Mouse (Mus musculus): ENCODE data around the gene Mdm1. TPM values are rescaled to one million over a fixed set of nuclear protein-coding genes. Genes with fewer than 3 reads are reported as not detected.

Mdm1 gene
- polyA plus RNA-seq, 1 experiment from 2014 or later: 42.8 TPM

DNA sequence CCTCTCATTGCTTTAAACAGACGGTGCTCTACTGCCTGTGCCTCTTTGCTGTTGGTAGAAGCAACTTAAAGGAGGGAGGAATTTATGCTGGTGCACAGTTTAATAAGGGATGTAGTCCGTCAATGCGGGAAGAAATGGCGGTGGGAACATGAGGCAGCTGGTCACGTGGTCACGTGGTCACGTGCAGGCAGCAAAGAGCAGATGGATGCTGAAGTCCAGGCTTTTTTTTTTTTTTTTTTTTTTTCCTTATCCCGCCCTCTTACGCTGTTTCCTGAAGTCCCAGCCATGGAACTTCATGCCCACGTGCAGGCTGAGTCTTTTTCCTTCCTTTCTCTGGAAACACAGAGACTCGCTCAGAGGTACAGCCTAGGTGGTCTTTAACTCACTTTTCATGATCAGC is 3.1 kb upstream of the Mdm1 start:
- H3K27ac ChIP-seq (ENCODE audit: low read length): no peak overlapping the region
- 84% methylated on average over 11 of the region's 11 CpGs for WGBS
- H3K4me1 ChIP-seq (replicated peaks; ENCODE audit: control insufficient read depth, insufficient read depth, low read length): peaks cover 9% of the 10 kb centered on the region
- H3K4me2 ChIP-seq (ENCODE audit: low read depth, low read length): no peak overlapping the region
- no peaks in the 10 kb centered on the region for H3K27me3 ChIP-seq (ENCODE audit: control insufficient read depth, insufficient read depth, low read depth, low read length)
- H3K9ac ChIP-seq (ENCODE audit: low read length): no peak overlapping the region
- H3K4me3 ChIP-seq (ENCODE audit: low read length): no peak overlapping the region
- no peaks in the 10 kb centered on the region for H3K36me3 ChIP-seq (ENCODE audit: control insufficient read depth, insufficient read depth, low read length)
- H3K9me3 ChIP-seq (ENCODE audit: control insufficient read depth, low read length): no peaks in the 10 kb centered on the region
- ATAC-seq (ENCODE audit: low read depth): no peak

DNA sequence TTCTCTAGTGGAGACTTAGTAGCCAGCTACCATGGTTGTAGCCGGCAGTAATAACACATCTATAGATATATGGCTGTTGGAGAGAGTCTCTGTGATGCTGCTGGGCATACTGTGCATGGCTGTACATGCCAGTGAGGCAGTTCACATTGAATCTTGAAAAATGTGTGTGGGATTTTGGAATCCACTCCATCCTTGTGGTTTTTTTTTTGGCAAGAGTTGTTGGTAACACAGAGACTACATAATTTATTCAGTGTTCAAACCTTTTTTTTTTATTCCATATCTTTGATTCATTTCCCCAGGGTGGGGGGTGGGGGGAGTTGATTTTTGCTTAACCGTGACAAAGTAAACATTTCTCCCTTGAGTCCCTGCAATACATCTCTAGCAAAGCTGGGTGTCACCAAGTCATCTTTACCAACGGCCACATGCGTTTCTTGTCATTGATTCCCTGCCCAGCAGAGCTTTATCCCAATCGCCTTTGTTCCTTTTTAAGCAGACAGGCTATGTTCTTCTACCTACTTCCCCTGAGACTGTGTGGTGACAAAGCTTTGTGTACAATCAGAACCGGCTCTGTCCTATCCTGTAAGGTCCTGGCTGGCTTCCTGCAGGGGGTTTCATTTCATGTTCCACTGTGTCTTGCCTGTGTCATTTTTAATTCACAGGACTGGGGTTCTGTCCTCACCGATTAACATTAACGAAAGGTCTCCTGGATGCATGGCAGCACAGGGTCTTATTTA is 1.6 kb upstream of the Mdm1 start:
- Histone ChIP-seq H3K4me2 (ENCODE audit: low read depth, low read length) (no peak overlapping the region), H3K4me1 (replicated peaks; ENCODE audit: control insufficient read depth, insufficient read depth, low read length) (peaks cover 9% of the 10 kb centered on the region), H3K27ac (ENCODE audit: low read length) (no peak overlapping the region), H3K9ac (ENCODE audit: low read length) (no peak overlapping the region), H3K27me3 (ENCODE audit: control insufficient read depth, insufficient read depth, low read depth, low read length) (no peaks in the 10 kb centered on the region), H3K9me3 (ENCODE audit: control insufficient read depth, low read length) (no peaks in the 10 kb centered on the region), H3K36me3 (ENCODE audit: control insufficient read depth, insufficient read depth, low read length) (no peaks in the 10 kb centered on the region), H3K4me3 (ENCODE audit: low read length) (no peak overlapping the region)
- WGBS: 66% methylated on average over 8 of the region's 8 CpGs
- no peak for ATAC-seq (ENCODE audit: low read depth)

DNA sequence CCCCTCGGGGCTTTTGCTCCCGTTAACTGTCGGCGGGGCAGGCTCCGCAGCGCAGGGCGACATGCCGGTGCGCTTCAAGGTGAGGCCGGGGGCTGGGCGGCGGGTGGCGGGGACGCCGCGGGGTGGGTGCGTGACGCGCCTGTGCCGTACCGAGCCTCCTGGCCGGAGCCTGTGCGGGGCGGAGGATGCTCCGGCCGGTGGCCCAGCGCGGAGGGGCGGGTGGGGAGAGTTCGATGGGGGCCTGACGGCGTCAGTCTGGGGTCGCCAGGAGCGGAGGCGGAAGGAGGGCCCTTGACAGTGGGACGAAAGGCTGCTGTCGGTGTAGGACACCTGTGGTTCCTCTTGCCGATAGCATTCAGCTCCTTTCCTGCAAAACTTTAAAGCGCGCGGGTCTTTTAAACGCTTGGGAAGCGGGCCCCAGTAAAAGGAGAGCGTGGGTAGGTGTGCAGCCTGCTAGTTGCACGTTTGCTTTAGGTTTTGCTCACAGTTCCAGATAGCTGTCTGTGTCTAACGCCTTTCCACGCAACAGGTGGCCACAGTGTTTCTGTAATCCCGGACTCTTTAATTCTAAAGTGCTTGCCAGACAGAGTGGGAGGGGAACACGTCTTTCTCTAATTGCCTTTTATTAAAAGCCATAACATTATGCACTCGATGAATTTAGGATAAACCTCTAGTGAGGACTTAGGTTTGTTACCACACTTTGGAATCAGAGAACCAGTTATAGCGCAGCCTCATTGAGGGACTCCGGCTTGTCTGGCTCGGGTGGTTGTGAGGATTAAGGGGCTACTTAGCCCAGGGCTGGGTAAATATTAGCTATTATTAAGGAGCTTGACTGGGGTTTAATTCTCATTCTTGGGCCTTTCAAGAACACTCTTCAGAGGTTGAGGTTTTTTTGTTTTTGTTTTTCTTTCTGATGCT is 532 bp downstream of the Mdm1 start:
- peak overlapping the region; percentile 55 for H3K4me2 ChIP-seq (ENCODE audit: low read depth, low read length)
- no peaks in the 10 kb centered on the region; the same call in 1 of the 2 replicates for H3K36me3 ChIP-seq (ENCODE audit: control insufficient read depth, insufficient read depth, low read length)
- peak overlapping the region; percentile 89 for H3K4me3 ChIP-seq (ENCODE audit: low read length)
- no peaks in the 10 kb centered on the region for H3K9me3 ChIP-seq (ENCODE audit: control insufficient read depth, low read length)
- peaks cover 9% of the 10 kb centered on the region for H3K4me1 ChIP-seq (replicated peaks; ENCODE audit: control insufficient read depth, insufficient read depth, low read length)
- peak overlapping the region; percentile 82 for H3K9ac ChIP-seq (ENCODE audit: low read length)
- peak overlapping the region; percentile 42; the same call in 1 of the 2 replicates for H3K27ac ChIP-seq (ENCODE audit: low read length)
- no peaks in the 10 kb centered on the region for H3K27me3 ChIP-seq (ENCODE audit: control insufficient read depth, insufficient read depth, low read depth, low read length)
- ATAC-seq (ENCODE audit: low read depth): peak; percentile 60; the same call in 1 of the 2 replicates
- 2% methylated on average over 43 of the region's 53 CpGs for WGBS

- Histone ChIP-seq H3K9ac (ENCODE audit: low read length) (no peak overlapping the region), H3K9me3 (ENCODE audit: control insufficient read depth, low read length) (no peaks in the 10 kb centered on the region)
- 90% methylated on average over 5 of the region's 5 CpGs for WGBS
These were observed 7.8 kb downstream of the Mdm1 start for GRCm38 (mm10) chr10:118149381-118149780.

GRCm38 (mm10) chr10:118150866-118151265 is 9.3 kb downstream of the Mdm1 start:
- H3K4me3 ChIP-seq (ENCODE audit: low read length): no peak overlapping the region
- WGBS: 78% methylated on average over 9 of the region's 9 CpGs
- H3K9ac ChIP-seq (ENCODE audit: low read length): no peak overlapping the region
- no peaks in the 10 kb centered on the region for H3K27me3 ChIP-seq (ENCODE audit: control insufficient read depth, insufficient read depth, low read depth, low read length)
- H3K9me3 ChIP-seq (ENCODE audit: control insufficient read depth, low read length): no peaks in the 10 kb centered on the region
- no peaks in the 10 kb centered on the region for H3K4me1 ChIP-seq (replicated peaks; ENCODE audit: control insufficient read depth, insufficient read depth, low read length)
- ATAC-seq (ENCODE audit: low read depth): no peak
- H3K4me2 ChIP-seq (ENCODE audit: low read depth, low read length): no peak overlapping the region
- H3K36me3 ChIP-seq (ENCODE audit: control insufficient read depth, insufficient read depth, low read length): peaks cover 4% of the 10 kb centered on the region
- no peak overlapping the region for H3K27ac ChIP-seq (ENCODE audit: low read length)

More at GRCm38 (mm10) chr10:118149381-118149780, 7.8 kb downstream of the Mdm1 start:
- Histone ChIP-seq H3K4me3 (ENCODE audit: low read length) (no peak overlapping the region), H3K36me3 (ENCODE audit: control insufficient read depth, insufficient read depth, low read length) (peaks cover 4% of the 10 kb centered on the region), H3K27ac (ENCODE audit: low read length) (no peak overlapping the region), H3K27me3 (ENCODE audit: control insufficient read depth, insufficient read depth, low read depth, low read length) (no peaks in the 10 kb centered on the region), H3K4me1 (replicated peaks; ENCODE audit: control insufficient read depth, insufficient read depth, low read length) (no peaks in the 10 kb centered on the region), H3K4me2 (ENCODE audit: low read depth, low read length) (no peak overlapping the region)
- ATAC-seq (ENCODE audit: low read depth): no peak

GRCm38 (mm10) chr10:118155932-118156331 is 14.3 kb downstream of the Mdm1 start:
- H3K4me1 ChIP-seq (replicated peaks; ENCODE audit: control insufficient read depth, insufficient read depth, low read length): no peaks in the 10 kb centered on the region
- no peak overlapping the region for H3K9ac ChIP-seq (ENCODE audit: low read length)
- no peaks in the 10 kb centered on the region for H3K9me3 ChIP-seq (ENCODE audit: control insufficient read depth, low read length)
- no peak for ATAC-seq (ENCODE audit: low read depth)
- H3K27me3 ChIP-seq (ENCODE audit: control insufficient read depth, insufficient read depth, low read depth, low read length): no peaks in the 10 kb centered on the region
- H3K4me3 ChIP-seq (ENCODE audit: low read length): no peak overlapping the region
- H3K4me2 ChIP-seq (ENCODE audit: low read depth, low read length): no peak overlapping the region
- no peak overlapping the region for H3K27ac ChIP-seq (ENCODE audit: low read length)
- peaks cover 29% of the 10 kb centered on the region for H3K36me3 ChIP-seq (ENCODE audit: control insufficient read depth, insufficient read depth, low read length)

GRCm38 (mm10) chr10:118161131-118161530 is 19.5 kb downstream of the Mdm1 start:
- Histone ChIP-seq H3K9me3 (ENCODE audit: control insufficient read depth, low read length) (no peaks in the 10 kb centered on the region), H3K9ac (ENCODE audit: low read length) (no peak overlapping the region), H3K36me3 (ENCODE audit: control insufficient read depth, insufficient read depth, low read length) (peaks cover 33% of the 10 kb centered on the region), H3K4me1 (replicated peaks; ENCODE audit: control insufficient read depth, insufficient read depth, low read length) (no peaks in the 10 kb centered on the region), H3K27ac (ENCODE audit: low read length) (no peak overlapping the region), H3K4me3 (ENCODE audit: low read length) (no peak overlapping the region), H3K27me3 (ENCODE audit: control insufficient read depth, insufficient read depth, low read depth, low read length) (no peaks in the 10 kb centered on the region), H3K4me2 (ENCODE audit: low read depth, low read length) (no peak overlapping the region)
- ATAC-seq (ENCODE audit: low read depth): peak; percentile 84
- WGBS: 59% methylated on average over 2 of the region's 2 CpGs

- Histone ChIP-seq H3K4me3 (ENCODE audit: low read length) (no peak overlapping the region), H3K27ac (ENCODE audit: low read length) (no peak overlapping the region), H3K4me1 (replicated peaks; ENCODE audit: control insufficient read depth, insufficient read depth, low read length) (no peaks in the 10 kb centered on the region), H3K36me3 (ENCODE audit: control insufficient read depth, insufficient read depth, low read length) (no peaks in the 10 kb centered on the region; the same call in 1 of the 2 replicates), H3K9me3 (ENCODE audit: control insufficient read depth, low read length) (no peaks in the 10 kb centered on the region), H3K4me2 (ENCODE audit: low read depth, low read length) (no peak overlapping the region), H3K9ac (ENCODE audit: low read length) (no peak overlapping the region), H3K27me3 (ENCODE audit: control insufficient read depth, insufficient read depth, low read depth, low read length) (no peaks in the 10 kb centered on the region)
- 70% methylated on average over 12 of the region's 12 CpGs for WGBS
- ATAC-seq (ENCODE audit: low read depth): no peak
These were observed 27.6 kb downstream of the Mdm1 start for GRCm38 (mm10) chr10:118169212-118169611.

DNA sequence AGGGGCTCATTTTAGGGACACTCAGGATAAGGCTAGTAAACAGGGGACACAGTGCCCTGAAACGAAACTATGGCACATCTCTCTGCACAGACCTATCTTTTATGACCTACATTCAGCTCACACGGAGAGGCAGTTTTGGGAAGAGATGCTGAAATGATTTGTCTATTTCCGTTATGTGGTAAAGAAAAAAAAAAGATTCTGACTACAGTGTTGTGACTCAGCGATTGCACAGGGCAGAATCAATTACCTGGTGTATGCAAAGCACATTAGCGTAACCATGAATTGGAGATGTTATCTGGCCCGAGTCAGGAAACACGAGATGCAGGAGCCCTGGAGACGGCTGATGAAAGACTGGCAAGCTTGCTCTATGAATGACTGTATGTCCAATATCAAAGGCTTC is 30.8 kb downstream of the Mdm1 start:
- H3K4me3 ChIP-seq (ENCODE audit: low read length): no peak overlapping the region
- H3K36me3 ChIP-seq (ENCODE audit: control insufficient read depth, insufficient read depth, low read length): no peaks in the 10 kb centered on the region; the same call in 1 of the 2 replicates
- H3K9ac ChIP-seq (ENCODE audit: low read length): no peak overlapping the region
- no peak overlapping the region for H3K27ac ChIP-seq (ENCODE audit: low read length)
- ATAC-seq (ENCODE audit: low read depth): no peak
- H3K4me2 ChIP-seq (ENCODE audit: low read depth, low read length): no peak overlapping the region
- H3K27me3 ChIP-seq (ENCODE audit: control insufficient read depth, insufficient read depth, low read depth, low read length): no peaks in the 10 kb centered on the region
- no peaks in the 10 kb centered on the region for H3K4me1 ChIP-seq (replicated peaks; ENCODE audit: control insufficient read depth, insufficient read depth, low read length)
- WGBS: 76% methylated on average over 8 of the region's 8 CpGs
- no peaks in the 10 kb centered on the region for H3K9me3 ChIP-seq (ENCODE audit: control insufficient read depth, low read length)

All from lung, embryonic 16.5 days (tissue).